Comparison of ENCODE assay signal across 8 mouse cellular contexts in the genomic region with DNA sequence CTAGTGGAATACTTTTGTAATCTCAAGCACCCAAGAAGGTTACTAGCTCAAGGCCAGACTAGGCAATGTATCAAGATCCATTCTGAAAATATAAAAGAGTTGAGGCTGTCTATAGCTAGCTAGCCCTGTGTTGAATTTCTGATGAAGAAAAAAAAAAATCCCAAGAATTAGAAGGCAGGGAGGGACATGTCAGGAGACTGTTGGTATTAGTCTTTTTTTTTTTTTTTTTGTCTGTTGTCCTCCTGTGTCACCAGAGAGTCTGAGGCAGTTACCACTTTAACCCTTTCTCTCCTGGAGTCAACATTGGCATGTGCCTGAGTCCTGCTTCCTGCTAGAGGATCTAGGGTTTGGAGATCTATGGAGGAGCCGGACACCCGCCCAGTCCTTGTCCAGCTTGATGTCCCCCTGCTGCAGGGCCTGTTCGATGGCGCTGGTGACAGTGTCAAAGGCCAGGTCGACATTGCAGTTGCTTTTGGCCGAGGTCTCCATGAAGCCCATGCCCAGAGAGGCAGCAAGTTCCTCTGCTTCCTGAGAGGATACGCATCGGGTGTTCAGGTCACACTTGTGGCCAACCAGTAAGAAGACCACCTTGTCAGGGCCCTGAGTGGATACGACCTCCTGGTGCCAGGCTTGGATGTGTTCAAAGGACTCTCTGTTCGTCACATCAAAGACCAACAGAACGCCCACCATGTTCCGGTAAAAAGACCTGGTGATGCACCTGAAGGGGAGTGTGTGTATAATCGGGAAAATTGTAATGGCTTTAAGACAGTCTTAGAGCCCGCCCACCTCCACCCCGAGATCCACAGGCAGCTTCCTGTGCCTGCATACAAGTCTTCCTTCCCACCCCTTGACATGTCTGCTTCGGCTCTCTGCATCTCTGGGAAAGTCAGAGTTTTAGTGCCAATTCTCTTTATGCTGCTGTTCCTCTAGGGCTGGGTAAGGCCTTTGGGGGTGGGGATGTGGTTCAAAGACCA. TPM values are rescaled to one million over a fixed set of nuclear protein-coding genes. Genes with fewer than 3 reads are reported as not detected.
DNase-seq lines count a peak whose midpoint lies in the region; ATAC-seq and TF ChIP-seq lines count a peak whose summit lies in the region.

No protein-coding gene starts in this region.

- no peak for TF ChIP-seq CTCF in MEL (IDR thresholded peaks at IDR 0.05 in 2 of 3, conservative IDR thresholded peaks at IDR 0.05 in 1 of 3; ENCODE audit: control insufficient read depth in 1 of 3, insufficient read depth in 1 of 3, low read depth in 2 of 3, low read length in 3 of 3, poor library complexity in 1 of 3, severe bottlenecking in 1 of 3)

- no peak for ATAC-seq in heart, embryonic 13.5 days (ENCODE audit: extremely low read depth, insufficient number of reproducible peaks, low FRiP score, low TSS enrichment)
- no peak for ATAC-seq in midbrain, embryonic 12.5 days (ENCODE audit: low FRiP score, low read depth)

- DNase-seq in heart, postnatal 14 days = no peak
- DNase-seq in MEL (ENCODE audit: low read depth, low spot score) = peak; percentile 59
- DNase-seq in hindbrain, embryonic 10.5 days (ENCODE audit: low spot score) = no peak
- no peak for DNase-seq in left cerebral cortex, postnatal 4 days
- no peak for DNase-seq in urinary bladder, postnatal 14 days (ENCODE audit: low spot score)
- no peak for DNase-seq in left cerebral cortex, postnatal 36 days (ENCODE audit: low spot score in 2 of 2)

- H3K27me3 ChIP-seq in heart, embryonic 13.5 days (replicated peaks) = no peaks in the 10 kb centered on the region
- no peaks in the 10 kb centered on the region for H3K27me3 ChIP-seq in MEL (ENCODE audit: control insufficient read depth in 1 of 2, insufficient read depth in 2 of 2, low read length in 2 of 2)
- H3K27me3 ChIP-seq in hindbrain, embryonic 10.5 days (ENCODE audit: insufficient read depth, poor library complexity, severe bottlenecking) = no peaks in the 10 kb centered on the region
- H3K27me3 ChIP-seq in midbrain, embryonic 12.5 days = no peaks in the 10 kb centered on the region

- H3K4me2 ChIP-seq in heart, embryonic 13.5 days = peak overlapping the region; percentile 77
- H3K4me2 ChIP-seq in midbrain, embryonic 12.5 days (replicated peaks) = peak overlapping the region; percentile 61

- intact Hi-C loops in heart, postnatal 14 days (cut with DNase I) = no loop called here
- intact Hi-C loops in left cerebral cortex, postnatal 4 days (cut with DNase I) = no loop called here
- intact Hi-C loops in left cerebral cortex, postnatal 36 days (cut with DNase I) = loop anchor here (10.0 kb wide), 1 partner anchor 213 kb away; a partner anchor contains a TSS

- 66% methylated on average over 16 of the region's 16 CpGs for WGBS in heart, embryonic 13.5 days
- 67% methylated on average over 16 of the region's 16 CpGs for WGBS in hindbrain, embryonic 10.5 days
- 71% methylated on average over 16 of the region's 16 CpGs for WGBS in midbrain, embryonic 12.5 days

- H3K9me3 ChIP-seq in heart, embryonic 13.5 days = no peaks in the 10 kb centered on the region
- no peaks in the 10 kb centered on the region for H3K9me3 ChIP-seq in MEL (replicated peaks; ENCODE audit: insufficient read depth, low read length)
- no peaks in the 10 kb centered on the region for H3K9me3 ChIP-seq in hindbrain, embryonic 10.5 days
- no peaks in the 10 kb centered on the region for H3K9me3 ChIP-seq in midbrain, embryonic 12.5 days

- H3K36me3 ChIP-seq in heart, embryonic 13.5 days = no peaks in the 10 kb centered on the region
- H3K36me3 ChIP-seq in MEL (ENCODE audit: control insufficient read depth in 1 of 2, insufficient read depth in 2 of 2, low read length in 2 of 2) = peaks cover 0 to 12% of the 10 kb centered on the region in 2 experiments; a peak in 2 of 4 replicates
- H3K36me3 ChIP-seq in hindbrain, embryonic 10.5 days = no peaks in the 10 kb centered on the region
- no peaks in the 10 kb centered on the region for H3K36me3 ChIP-seq in midbrain, embryonic 12.5 days

- TF ChIP-seq RAD21 in MEL (IDR thresholded peaks at IDR 0.05; ENCODE audit: low read depth, low read length) = no peak

- H3K27ac ChIP-seq in heart, embryonic 13.5 days (replicated peaks) = peak overlapping the region; percentile 46
- peak overlapping the region; percentile 22; the same call in 1 of the 2 replicates for H3K27ac ChIP-seq in MEL (ENCODE audit: control insufficient read depth, low read depth, low read length)
- peak overlapping the region; percentile 73; the same call in 1 of the 2 replicates for H3K27ac ChIP-seq in hindbrain, embryonic 10.5 days
- no peak overlapping the region for H3K27ac ChIP-seq in midbrain, embryonic 12.5 days (replicated peaks)

- no peak for TF ChIP-seq EP300 in MEL (IDR thresholded peaks at IDR 0.05; ENCODE audit: low read depth in 1 of 2, low read length in 2 of 2)

- H3K4me1 ChIP-seq in heart, embryonic 13.5 days = peaks cover 19% of the 10 kb centered on the region
- peaks cover 0 to 26% of the 10 kb centered on the region in 2 experiments; a peak in 2 of 4 replicates for H3K4me1 ChIP-seq in MEL (ENCODE audit: control insufficient read depth in 1 of 2, insufficient read depth in 2 of 2, low read length in 2 of 2)
- peaks cover 12% of the 10 kb centered on the region for H3K4me1 ChIP-seq in hindbrain, embryonic 10.5 days (replicated peaks)
- H3K4me1 ChIP-seq in midbrain, embryonic 12.5 days = peaks cover 7% of the 10 kb centered on the region; the same call in 1 of the 2 replicates

- H3K4me3 ChIP-seq in heart, embryonic 13.5 days = peak overlapping the region; percentile 62
- H3K4me3 ChIP-seq in MEL (ENCODE audit: control insufficient read depth in 1 of 2, insufficient read depth in 1 of 2, low read depth in 2 of 2, low read length in 2 of 2) = peak overlapping the region; percentile 60
- H3K4me3 ChIP-seq in hindbrain, embryonic 10.5 days = peak overlapping the region; percentile 57
- peak overlapping the region; percentile 45 for H3K4me3 ChIP-seq in midbrain, embryonic 12.5 days

- no peaks in the 10 kb centered on the region for H3K79me2 ChIP-seq in MEL (ENCODE audit: control insufficient read depth, insufficient read depth, low read length, poor library complexity)

- H3K9ac ChIP-seq in heart, embryonic 13.5 days = peak overlapping the region; percentile 80
- peak overlapping the region; percentile 61 for H3K9ac ChIP-seq in MEL (ENCODE audit: control insufficient read depth, low read depth, low read length, poor library complexity, severe bottlenecking)
- H3K9ac ChIP-seq in midbrain, embryonic 12.5 days (replicated peaks) = no peak overlapping the region

- TF ChIP-seq POLR2A in MEL (IDR thresholded peaks at IDR 0.05; ENCODE audit: control insufficient read depth in 1 of 2, insufficient read depth in 1 of 2, low read depth in 1 of 2, low read length in 2 of 2, poor library complexity in 1 of 2) = no peak

RNA-seq across cellular contexts. Expression of a gene that starts 0.9 kb away (rescaled TPM):
- polyA plus RNA-seq in heart, embryonic 13.5 days (2015; fragmentation: Nextera tagmentation; extraction: Ambion mirVana) = 1.1 and 1.8 TPM in 2 replicates
- total RNA-seq in heart, postnatal 14 days (2021) = under 1 TPM; 0.39 to 0.76 TPM
- 0.52 and 0.85 TPM in 2 replicates for total RNA-seq in MEL (2012; rRNA removed)
- under 1 TPM in 1 of 2 experiments, not detected in 1; 0.40 TPM for polyA plus RNA-seq in MEL (2012; ENCODE audit: insufficient read depth in 1 of 2, insufficient read length in 2 of 2, low read depth in 1 of 2, low replicate concordance in 2 of 2, missing spikeins in 1 of 2)
- 0.77 and 0.96 TPM in 2 replicates for polyA plus RNA-seq in hindbrain, embryonic 10.5 days (2016; fragmentation: Nextera tagmentation; extraction: Ambion mirVana)
- 0.42 and 1.5 TPM in 2 replicates for polyA plus RNA-seq in midbrain, embryonic 12.5 days (2016; fragmentation: Nextera tagmentation; extraction: Ambion mirVana)
- total RNA-seq in left cerebral cortex, postnatal 4 days (2021) = 1 to 10 TPM; 1.4 to 2.1 TPM
- total RNA-seq in left cerebral cortex, postnatal 36 days (2021) = 1 to 10 TPM; 1.5 to 2.8 TPM

RNA-seq across cellular contexts. Expression of a gene that starts 27.1 kb away (rescaled TPM):
- 61.9 and 74.4 TPM in 2 replicates for polyA plus RNA-seq in heart, embryonic 13.5 days (2015; fragmentation: Nextera tagmentation; extraction: Ambion mirVana)
- 10 to 100 TPM; 21.6 to 24.6 TPM for total RNA-seq in heart, postnatal 14 days (2021)
- 110 and 117 TPM in 2 replicates for total RNA-seq in MEL (2012; rRNA removed)
- polyA plus RNA-seq in MEL (2012; ENCODE audit: insufficient read depth in 1 of 2, insufficient read length in 2 of 2, low read depth in 1 of 2, low replicate concordance in 2 of 2, missing spikeins in 1 of 2) = 100 to 1,000 TPM in 1 of 2 experiments, not detected in 1; 102 TPM
- 90.6 and 91.5 TPM in 2 replicates for polyA plus RNA-seq in hindbrain, embryonic 10.5 days (2016; fragmentation: Nextera tagmentation; extraction: Ambion mirVana)
- polyA plus RNA-seq in midbrain, embryonic 12.5 days (2016; fragmentation: Nextera tagmentation; extraction: Ambion mirVana) = 79.2 and 80.6 TPM in 2 replicates
- 10 to 100 TPM; 40.9 to 47.2 TPM for total RNA-seq in left cerebral cortex, postnatal 4 days (2021)
- 10 to 100 TPM; 21.5 to 24.8 TPM for total RNA-seq in left cerebral cortex, postnatal 36 days (2021)

RNA-seq across cellular contexts. Expression of a gene that starts 28.1 kb away (rescaled TPM):
- polyA plus RNA-seq in heart, embryonic 13.5 days (2015; fragmentation: Nextera tagmentation; extraction: Ambion mirVana) = 26.6 and 33.6 TPM in 2 replicates
- total RNA-seq in heart, postnatal 14 days (2021) = 10 to 100 TPM; 25.8 to 27.7 TPM
- total RNA-seq in MEL (2012; rRNA removed) = 56.7 and 62.6 TPM in 2 replicates
- 10 to 100 TPM in 1 of 2 experiments, not detected in 1; 76.4 TPM for polyA plus RNA-seq in MEL (2012; ENCODE audit: insufficient read depth in 1 of 2, insufficient read length in 2 of 2, low read depth in 1 of 2, low replicate concordance in 2 of 2, missing spikeins in 1 of 2)
- polyA plus RNA-seq in hindbrain, embryonic 10.5 days (2016; fragmentation: Nextera tagmentation; extraction: Ambion mirVana) = 60.9 and 62.1 TPM in 2 replicates
- 58.3 and 63.8 TPM in 2 replicates for polyA plus RNA-seq in midbrain, embryonic 12.5 days (2016; fragmentation: Nextera tagmentation; extraction: Ambion mirVana)
- total RNA-seq in left cerebral cortex, postnatal 4 days (2021) = 10 to 100 TPM; 16.8 to 19.1 TPM
- 10 to 100 TPM; 19.0 to 25.2 TPM for total RNA-seq in left cerebral cortex, postnatal 36 days (2021)

RNA-seq across cellular contexts. Expression of a gene that starts 40.9 kb away (rescaled TPM):
- polyA plus RNA-seq in heart, embryonic 13.5 days (2015; fragmentation: Nextera tagmentation; extraction: Ambion mirVana) = 27.5 and 28.8 TPM in 2 replicates
- total RNA-seq in heart, postnatal 14 days (2021) = 10 to 100 TPM; 12.7 to 13.9 TPM
- 9.9 and 12.0 TPM in 2 replicates for total RNA-seq in MEL (2012; rRNA removed)
- 10 to 100 TPM in 1 of 2 experiments, not detected in 1; 29.6 TPM for polyA plus RNA-seq in MEL (2012; ENCODE audit: insufficient read depth in 1 of 2, insufficient read length in 2 of 2, low read depth in 1 of 2, low replicate concordance in 2 of 2, missing spikeins in 1 of 2)
- polyA plus RNA-seq in hindbrain, embryonic 10.5 days (2016; fragmentation: Nextera tagmentation; extraction: Ambion mirVana) = 42.5 and 45.3 TPM in 2 replicates
- 44.8 and 46.4 TPM in 2 replicates for polyA plus RNA-seq in midbrain, embryonic 12.5 days (2016; fragmentation: Nextera tagmentation; extraction: Ambion mirVana)
- 10 to 100 TPM; 35.2 to 36.0 TPM for total RNA-seq in left cerebral cortex, postnatal 4 days (2021)
- total RNA-seq in left cerebral cortex, postnatal 36 days (2021) = 10 to 100 TPM; 20.7 to 25.2 TPM

RNA-seq across cellular contexts. Expression of a gene that starts 51.2 kb away (rescaled TPM):
- polyA plus RNA-seq in heart, embryonic 13.5 days (2015; fragmentation: Nextera tagmentation; extraction: Ambion mirVana) = 37.6 and 42.1 TPM in 2 replicates
- total RNA-seq in heart, postnatal 14 days (2021) = 10 to 100 TPM in 1 of 2 experiments, 1 to 10 TPM in 1; 9.5 to 13.3 TPM
- 137 and 147 TPM in 2 replicates for total RNA-seq in MEL (2012; rRNA removed)
- polyA plus RNA-seq in MEL (2012; ENCODE audit: insufficient read depth in 1 of 2, insufficient read length in 2 of 2, low read depth in 1 of 2, low replicate concordance in 2 of 2, missing spikeins in 1 of 2) = 100 to 1,000 TPM in 1 of 2 experiments, 10 to 100 TPM in 1; 83.6 to 186 TPM
- 116 and 157 TPM in 2 replicates for polyA plus RNA-seq in hindbrain, embryonic 10.5 days (2016; fragmentation: Nextera tagmentation; extraction: Ambion mirVana)
- 90.2 and 92.9 TPM in 2 replicates for polyA plus RNA-seq in midbrain, embryonic 12.5 days (2016; fragmentation: Nextera tagmentation; extraction: Ambion mirVana)
- 10 to 100 TPM; 17.6 to 22.0 TPM for total RNA-seq in left cerebral cortex, postnatal 4 days (2021)
- total RNA-seq in left cerebral cortex, postnatal 36 days (2021) = 10 to 100 TPM in 1 of 2 experiments, 1 to 10 TPM in 1; 9.7 to 12.3 TPM
